Mouse (Mus musculus): ENCODE measurements at regions not wholly inside any gene's neighbourhood (a gene's known extent, or its start where the extent isn't known, plus 50 kb on each side); places are given as distances from the start of the nearest gene placed in this dataset.

- no peak overlapping the region for H3K4me3 ChIP-seq (ENCODE audit: insufficient read depth, low read depth, low read length)
- H3K4me1 ChIP-seq (ENCODE audit: control insufficient read depth, insufficient read depth, low read length): peaks cover 5% of the 10 kb centered on the region
- H3K27ac ChIP-seq (ENCODE audit: insufficient read depth, low read depth, low read length): no peak overlapping the region
- TF ChIP-seq CTCF (IDR thresholded peaks at IDR 0.05; ENCODE audit: insufficient read depth, low read depth, low read length) (no peak), POLR2A (IDR thresholded peaks at IDR 0.05; ENCODE audit: insufficient read depth, low read depth, low read length) (no peak)
- 85% methylated on average over 1 of the region's 1 CpGs for WGBS
Measured at GRCm38 (mm10) chr15:67019891-67020290, 519.2 kb upstream of the Lrrc6 start.

GRCm38 (mm10) chr15:67019194-67019661 is 518.5 kb upstream of the Lrrc6 start:
- TF ChIP-seq POLR2A (IDR thresholded peaks at IDR 0.05; ENCODE audit: insufficient read depth, low read depth, low read length) (no peak), CTCF (IDR thresholded peaks at IDR 0.05; ENCODE audit: insufficient read depth, low read depth, low read length) (no peak)
- no peak overlapping the region for H3K4me3 ChIP-seq (ENCODE audit: insufficient read depth, low read depth, low read length)
- 32% methylated on average over 6 of the region's 6 CpGs for WGBS
- H3K27ac ChIP-seq (ENCODE audit: insufficient read depth, low read depth, low read length): no peak overlapping the region
- H3K4me1 ChIP-seq (ENCODE audit: control insufficient read depth, insufficient read depth, low read length): peaks cover 5% of the 10 kb centered on the region

Data from olfactory bulb, adult 2 months (tissue).